Mouse (Mus musculus) stomach, postnatal 0 days (tissue): ENCODE measurements around the gene Nxpe4.

Experiments
- CTCF ChIP-seq: IDR thresholded peaks from 2 replicates; pipeline ENCODE4 v1.5.1; 2016; ENCODE audit warnings: antibody characterized with exemption, low read depth, mild to moderate bottlenecking, moderate library complexity
- EP300 ChIP-seq: optimal IDR thresholded peaks from 2 replicates; pipeline ENCODE3; 2016; ENCODE audit warnings: antibody characterized with exemption

DNA sequence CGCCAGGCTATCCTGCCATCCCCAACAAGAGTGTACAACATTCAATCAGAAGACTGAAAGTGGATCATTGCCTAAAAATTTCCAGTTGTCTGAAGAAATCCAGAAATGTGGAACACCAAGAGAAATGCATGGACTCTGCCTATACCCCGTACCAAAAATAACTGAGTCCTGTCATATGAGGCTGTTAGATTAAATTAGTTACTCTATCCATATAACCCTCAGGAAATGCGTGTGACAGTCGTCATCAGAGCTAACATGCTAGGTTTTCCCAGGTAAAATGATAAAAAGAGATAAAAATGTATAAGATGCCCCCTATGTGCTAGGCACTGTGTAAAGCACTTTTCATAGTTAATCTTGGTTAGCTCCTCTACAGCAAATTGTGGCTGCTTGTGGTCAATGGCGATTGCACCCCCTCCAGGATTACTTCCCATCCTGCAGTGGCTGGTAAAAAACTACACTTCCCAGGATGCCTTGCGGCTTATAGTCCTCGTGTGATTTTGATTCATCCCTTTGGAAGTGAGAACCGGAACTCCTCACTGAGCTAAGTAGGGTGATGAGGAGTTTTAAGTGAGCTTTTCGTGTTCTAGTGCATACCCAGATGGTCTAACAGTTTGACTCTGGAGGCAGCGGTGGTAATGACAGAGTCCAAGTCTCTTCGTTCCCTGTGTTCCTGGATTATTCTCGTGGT is at the start of gene Nxpe4:
- TF ChIP-seq CTCF (peak; percentile 64), EP300 (no peak)
